ENCODE assay signal across 10 mouse cellular contexts in genomic region chr8:127719881-127720280, GRCm38 (mm10).
DNase-seq lines count a peak whose midpoint lies in the region; ATAC-seq and TF ChIP-seq lines count a peak whose summit lies in the region.
"Had no signal": no experiment of that assay in that cellular context is flagged by ENCODE, and none has a peak within 500 bp of the region (broad histone marks: within the 10 kb centered on the region; RNA-seq: fewer than 3 reads in every experiment).

No protein-coding gene starts in this region.

- H3K27ac ChIP-seq in limb, embryonic 14.5 days (replicated peaks; ENCODE audit: low read depth, low read length) = no peak overlapping the region
- H3K27ac ChIP-seq in limb, embryonic 10.5 days = no peak overlapping the region
- H3K27ac ChIP-seq in heart, embryonic 12.5 days (ENCODE audit: poor library complexity, severe bottlenecking) = no peak overlapping the region
- H3K27ac ChIP-seq: forebrain, embryonic 10.5 days had no signal

- intact Hi-C loops in left cerebral cortex, postnatal 4 days (cut with DNase I) = no loop called here

- ATAC-seq in limb, embryonic 14.5 days (ENCODE audit: low FRiP score, low read depth) = no peak
- ATAC-seq in heart, embryonic 12.5 days (ENCODE audit: insufficient number of reproducible peaks, low FRiP score) = no peak
- ATAC-seq in megakaryocyte progenitor cell, adult 5-6 weeks (replicated peaks; ENCODE audit: poor library complexity) = 0 out of 2 replicates have a peak, but pooled peaks have one; percentile 22
- ATAC-seq: CD4-positive, CD25-positive, alpha-beta regulatory T cell, adult 4 months had no signal

- no peak overlapping the region for H3K4me2 ChIP-seq in limb, embryonic 14.5 days (replicated peaks; ENCODE audit: low read depth, low read length, severe bottlenecking)
- H3K4me2 ChIP-seq in heart, embryonic 12.5 days = peak overlapping the region; percentile 51

- no peaks in the 10 kb centered on the region for H3K36me3 ChIP-seq in limb, embryonic 14.5 days (ENCODE audit: control insufficient read depth, insufficient read depth, low read length)
- H3K36me3 ChIP-seq in limb, embryonic 10.5 days = no peaks in the 10 kb centered on the region
- no peaks in the 10 kb centered on the region for H3K36me3 ChIP-seq in heart, embryonic 12.5 days
- H3K36me3 ChIP-seq: forebrain, embryonic 10.5 days had no signal

- no peak for TF ChIP-seq POLR2A in limb, embryonic 14.5 days (IDR thresholded peaks at IDR 0.05; ENCODE audit: borderline replicate concordance, extremely low read depth, insufficient read depth, insufficient read length)

- 39% methylated on average over 6 of the region's 6 CpGs for WGBS in limb, embryonic 14.5 days
- 36% methylated on average over 6 of the region's 6 CpGs for WGBS in limb, embryonic 10.5 days
- 11% methylated on average over 6 of the region's 6 CpGs for WGBS in heart, embryonic 12.5 days

- H3K4me3 ChIP-seq in limb, embryonic 14.5 days (replicated peaks; ENCODE audit: low read length) = no peak overlapping the region
- no peak overlapping the region for H3K4me3 ChIP-seq in limb, embryonic 10.5 days
- no peak overlapping the region for H3K4me3 ChIP-seq in heart, embryonic 12.5 days
- H3K4me3 ChIP-seq: forebrain, embryonic 10.5 days had no signal

- H3K4me1 ChIP-seq in limb, embryonic 14.5 days (ENCODE audit: control insufficient read depth, insufficient read depth, low read length) = peaks cover 18% of the 10 kb centered on the region
- peaks cover 33% of the 10 kb centered on the region for H3K4me1 ChIP-seq in limb, embryonic 10.5 days
- peaks cover 27% of the 10 kb centered on the region for H3K4me1 ChIP-seq in heart, embryonic 12.5 days (replicated peaks)

- H3K9me3 ChIP-seq in limb, embryonic 14.5 days (ENCODE audit: control insufficient read depth, low read length) = no peaks in the 10 kb centered on the region
- H3K9me3 ChIP-seq in limb, embryonic 10.5 days (replicated peaks) = no peaks in the 10 kb centered on the region
- H3K9me3 ChIP-seq in heart, embryonic 12.5 days (replicated peaks) = no peaks in the 10 kb centered on the region
- H3K9me3 ChIP-seq: forebrain, embryonic 10.5 days had no signal

- DNase-seq in cerebellum, postnatal 10 days = peak; percentile 18 to 38
- no peak for DNase-seq in cerebellum, adult 11-12 months
- peak; percentile 10 for DNase-seq in limb, embryonic 14.5 days (ENCODE audit: low spot score)
- no peak for DNase-seq in limb, embryonic 10.5 days (ENCODE audit: low spot score)
- DNase-seq in retina, postnatal 1 day = no peak
- no peak for DNase-seq in left cerebral cortex, postnatal 4 days

- H3K9ac ChIP-seq in limb, embryonic 14.5 days (ENCODE audit: low read depth, low read length, severe bottlenecking) = no peak overlapping the region
- H3K9ac ChIP-seq in heart, embryonic 12.5 days = no peak overlapping the region

- no peaks in the 10 kb centered on the region for H3K27me3 ChIP-seq in limb, embryonic 14.5 days (ENCODE audit: control insufficient read depth, insufficient read depth, low read length)
- no peaks in the 10 kb centered on the region for H3K27me3 ChIP-seq in limb, embryonic 10.5 days (ENCODE audit: low read depth, poor library complexity, severe bottlenecking)
- no peaks in the 10 kb centered on the region for H3K27me3 ChIP-seq in heart, embryonic 12.5 days (replicated peaks)

Comparison
In these comparisons a context has a peak if more than half of its experiments do, and no peak if none do; other contexts are left out.
1. DNase-seq: peak in cerebellum, postnatal 10 days (2 of 2) and limb, embryonic 14.5 days (single experiment); none in cerebellum, adult 11-12 months (single experiment), limb, embryonic 10.5 days (single experiment), retina, postnatal 1 day (single experiment) and left cerebral cortex, postnatal 4 days (single experiment).